Mouse (Mus musculus) cerebellum, postnatal 10 days (tissue): ENCODE measurements at regions not wholly inside any gene's neighbourhood (a gene's known extent, or its start where the extent isn't known, plus 50 kb on each side); places are given as distances from the start of the nearest gene placed in this dataset.

Source experiments
- DNase-seq, 2 experiments: peaks; one replicate each; pipeline ENCODE4 v3.0.0; 2021; ENCODE audit warnings: mixed read lengths in 2 of 2

- DNase-seq, result peak; percentile 5 to 14
Observed at GRCm38 (mm10) chr4:37445268-37445667, 493.7 kb upstream of the Lingo2 start.

DNA sequence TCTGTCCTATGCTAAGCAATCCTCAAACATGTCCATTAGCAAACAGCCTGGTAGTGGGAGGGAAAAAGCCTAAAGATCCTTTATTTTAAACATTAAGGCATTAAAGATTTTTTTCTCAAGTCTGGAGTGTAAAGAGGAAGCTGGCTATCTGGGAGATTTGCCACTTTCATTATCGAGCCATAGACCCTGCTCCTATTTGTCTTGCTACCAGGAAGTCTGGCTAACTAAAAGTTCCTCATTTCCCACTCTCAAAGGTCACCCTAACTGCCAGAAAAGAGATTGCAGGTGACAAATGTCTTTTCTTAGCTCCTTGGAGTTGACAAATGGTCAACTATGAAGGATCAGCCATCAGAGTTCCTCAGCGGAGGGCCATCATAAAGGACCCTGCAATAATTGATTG is 461.2 kb upstream of the Lingo2 start:
- no peak for DNase-seq

GRCm38 (mm10) chr4:37388118-37388517 is 436.6 kb upstream of the Lingo2 start:
- peak; percentile 2 to 10 for DNase-seq

DNA sequence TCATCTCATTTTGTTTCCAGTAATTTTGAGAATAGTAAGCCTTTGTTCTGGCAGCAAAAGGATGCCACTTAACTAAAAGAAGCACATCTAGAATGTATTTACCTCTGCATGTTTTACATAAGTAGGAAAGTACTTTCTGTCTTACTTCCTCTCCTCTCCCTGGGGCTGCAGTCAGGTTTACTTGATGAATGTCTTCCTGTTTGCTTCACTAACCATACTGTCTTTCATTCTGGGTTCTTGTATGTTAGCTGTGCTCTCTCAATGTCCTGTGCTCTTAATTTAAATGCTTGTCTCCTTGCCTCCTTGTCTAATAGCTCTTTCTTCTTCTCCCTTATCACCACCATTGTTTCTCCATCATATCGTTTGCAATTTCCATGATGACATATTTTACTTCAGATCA is 435.3 kb upstream of the Lingo2 start:
- no peak for DNase-seq

DNA sequence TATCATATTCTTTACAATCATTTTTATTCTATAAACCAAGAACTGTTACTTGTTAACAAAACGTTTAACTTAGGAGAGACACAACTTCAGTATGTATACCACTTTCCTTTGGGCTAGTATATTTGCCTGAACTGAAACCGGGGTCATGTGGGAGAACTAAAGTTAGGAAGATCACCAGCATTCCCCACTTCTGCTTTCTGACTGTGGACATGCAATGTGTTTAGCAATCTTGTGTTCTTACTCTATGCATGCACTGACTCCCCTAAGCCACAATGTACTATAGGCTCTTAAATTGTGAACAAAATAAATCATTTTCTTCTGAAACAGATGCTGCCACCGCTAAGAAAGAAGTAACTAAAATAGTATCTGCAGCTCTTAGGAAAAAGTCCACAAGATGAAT is 412.7 kb upstream of the Lingo2 start:
- no peak for DNase-seq

DNA sequence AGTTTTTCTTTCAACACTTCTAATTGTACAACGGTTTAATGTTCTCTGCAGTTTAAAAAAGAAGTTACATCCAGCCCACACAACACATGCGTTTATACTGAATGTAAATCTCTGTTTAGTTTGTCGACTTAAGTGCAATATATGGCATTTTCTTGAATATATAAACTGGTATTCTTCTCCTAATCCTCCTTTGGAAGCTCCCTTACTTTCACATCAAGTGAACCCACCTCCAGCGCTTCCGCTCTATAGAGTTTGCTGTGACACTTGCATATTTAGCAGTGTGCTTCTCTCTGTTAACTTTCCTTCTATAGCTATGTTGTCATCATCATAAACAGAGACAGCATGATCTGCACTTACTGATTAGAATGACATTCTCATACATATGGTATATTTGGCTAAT is 409.7 kb upstream of the Lingo2 start:
- DNase-seq, result no peak

- DNase-seq, result no peak
Observed at GRCm38 (mm10) chr4:37338376-37338775, 386.8 kb upstream of the Lingo2 start.
